Mouse (Mus musculus): ENCODE results near the gene Mucl3.

GRCm38 (mm10) chr17:35592131-35592530, 51.4 kb downstream of the Mucl3 start:
- no peak for TF ChIP-seq CTCF (IDR thresholded peaks at IDR 0.05; ENCODE audit: low read depth, low read length)
- TF ChIP-seq POLR2A (IDR thresholded peaks at IDR 0.05; ENCODE audit: insufficient read depth, low read length): no peak
- TF ChIP-seq EP300 (IDR thresholded peaks at IDR 0.05; ENCODE audit: insufficient read depth, low read depth, low read length): no peak

Data from ES-Bruce4 (cell line).